Mouse (Mus musculus) MEL (cell line): Measurements from ENCODE around the gene Pla2g12a.

Experiments
- EP300 ChIP-seq, 2 experiments: IDR thresholded peaks; 2 replicates each; pipeline ENCODE4 v1.6.1; 2011; ENCODE audit warnings: improper control_type of control experiment in 2 of 2, low read length in 2 of 2, low read depth in 1 of 2, mild to moderate bottlenecking in 1 of 2
- JUND ChIP-seq: IDR thresholded peaks from 2 replicates; pipeline ENCODE4 v1.6.1; 2011; ENCODE audit warnings: low read depth, mild to moderate bottlenecking, improper control_type of control experiment, low read length
- MAFK ChIP-seq: IDR thresholded peaks from 2 replicates; pipeline ENCODE4 v1.6.1; 2011; ENCODE audit warnings: low read depth, mild to moderate bottlenecking, low read length, improper control_type of control experiment, borderline replicate concordance
- NRF1 ChIP-seq: IDR thresholded peaks from 2 replicates; pipeline ENCODE4 v1.6.1; 2014; ENCODE audit warnings: low read depth, mild to moderate bottlenecking, inconsistent platforms, low read length, improper control_type of control experiment, moderate library complexity; ENCODE audit not compliant: poor library complexity, insufficient read depth, severe bottlenecking
- POLR2A ChIP-seq, 2 experiments: IDR thresholded peaks; 2 replicates each; pipeline ENCODE4 v1.6.1; 2011 to 2012; ENCODE audit warnings: low read length in 2 of 2, mild to moderate bottlenecking in 2 of 2, control low read depth in 1 of 2, improper control_type of control experiment in 1 of 2, low read depth in 1 of 2, moderate library complexity in 1 of 2; ENCODE audit not compliant: control insufficient read depth in 1 of 2, insufficient read depth in 1 of 2, poor library complexity in 1 of 2
- POLR2AphosphoS5 ChIP-seq: IDR thresholded peaks from 2 replicates; pipeline ENCODE4 v1.6.1; 2012; ENCODE audit warnings: low read depth, borderline replicate concordance, mild to moderate bottlenecking, inconsistent platforms, low read length, moderate library complexity, mixed read lengths
- TAL1 ChIP-seq: IDR thresholded peaks from 2 replicates; pipeline ENCODE4 v1.6.1; 2012; ENCODE audit warnings: mild to moderate bottlenecking, inconsistent platforms, low read length, moderate library complexity, mixed read lengths
- USF1 ChIP-seq: IDR thresholded peaks from 2 replicates; pipeline ENCODE4 v1.6.1; 2014; ENCODE audit warnings: low read depth, mild to moderate bottlenecking, inconsistent platforms, low read length, improper control_type of control experiment, moderate library complexity
- ZC3H11A ChIP-seq: IDR thresholded peaks from 2 replicates; pipeline ENCODE4 v1.6.1; 2012; ENCODE audit warnings: low read depth, mild to moderate bottlenecking, inconsistent platforms, low read length, improper control_type of control experiment
- ZKSCAN1 ChIP-seq: IDR thresholded peaks from 2 replicates; pipeline ENCODE4 v1.6.1; 2012; ENCODE audit warnings: low read depth, mild to moderate bottlenecking, inconsistent platforms, low read length, improper control_type of control experiment, moderate library complexity

GRCm38 (mm10) chr3:129925861-129926260, 47.5 kb downstream of the Pla2g12a start:
- TF ChIP-seq POLR2AphosphoS5 (no peak), TAL1 (no peak), NRF1 (no peak), USF1 (no peak), ZC3H11A (no peak), MAFK (no peak), EP300 (IDR thresholded peaks at IDR 0.05; ENCODE audit: low read depth in 1 of 2, low read length in 2 of 2) (no peak), POLR2A (IDR thresholded peaks at IDR 0.05; ENCODE audit: control insufficient read depth in 1 of 2, insufficient read depth in 1 of 2, low read depth in 1 of 2, low read length in 2 of 2, poor library complexity in 1 of 2) (no peak), ZKSCAN1 (no peak), JUND (no peak)
